Mouse (Mus musculus) MEL (cell line): ENCODE data around the gene Elf5.

Experiments
- CHD1 ChIP-seq: IDR thresholded peaks from 2 replicates; pipeline ENCODE4 v1.6.1; 2012; ENCODE audit warnings: low read depth, mild to moderate bottlenecking, inconsistent platforms, low read length, improper control_type of control experiment
- CHD2 ChIP-seq: IDR thresholded peaks from 2 replicates; pipeline ENCODE4 v1.6.1; 2011; ENCODE audit warnings: low read length, improper control_type of control experiment
- CTCF ChIP-seq, 3 experiments: IDR thresholded peaks in 2 of 3; conservative IDR thresholded peaks in 1 of 3; 2 replicates each; pipeline ENCODE4 v1.5.1; 2011 to 2012; ENCODE audit warnings: low read length in 3 of 3, low read depth in 2 of 3, mild to moderate bottlenecking in 2 of 3, improper control_type of control experiment in 1 of 3, inconsistent platforms in 1 of 3, mixed read lengths in 1 of 3, moderate library complexity in 1 of 3; ENCODE audit not compliant: control insufficient read depth in 1 of 3, insufficient read depth in 1 of 3, poor library complexity in 1 of 3, severe bottlenecking in 1 of 3
- E2F4 ChIP-seq: IDR thresholded peaks from 2 replicates; pipeline ENCODE4 v1.6.1; 2011; ENCODE audit warnings: low read depth, low read length, improper control_type of control experiment, borderline replicate concordance
- EP300 ChIP-seq, 2 experiments: IDR thresholded peaks; 2 replicates each; pipeline ENCODE4 v1.6.1; 2011; ENCODE audit warnings: improper control_type of control experiment in 2 of 2, low read length in 2 of 2, low read depth in 1 of 2, mild to moderate bottlenecking in 1 of 2
- MAX ChIP-seq: IDR thresholded peaks from 2 replicates; pipeline ENCODE4 v1.6.1; 2011; ENCODE audit warnings: low read length, improper control_type of control experiment
- MAZ ChIP-seq: IDR thresholded peaks from 2 replicates; pipeline ENCODE4 v1.6.1; 2012; ENCODE audit warnings: low read depth, mild to moderate bottlenecking, inconsistent platforms, low read length, improper control_type of control experiment
- NRF1 ChIP-seq: IDR thresholded peaks from 2 replicates; pipeline ENCODE4 v1.6.1; 2014; ENCODE audit warnings: low read depth, mild to moderate bottlenecking, inconsistent platforms, low read length, improper control_type of control experiment, moderate library complexity; ENCODE audit not compliant: poor library complexity, insufficient read depth, severe bottlenecking
- POLR2A ChIP-seq, 2 experiments: IDR thresholded peaks; 2 replicates each; pipeline ENCODE4 v1.6.1; 2011 to 2012; ENCODE audit warnings: low read length in 2 of 2, mild to moderate bottlenecking in 2 of 2, control low read depth in 1 of 2, improper control_type of control experiment in 1 of 2, low read depth in 1 of 2, moderate library complexity in 1 of 2; ENCODE audit not compliant: control insufficient read depth in 1 of 2, insufficient read depth in 1 of 2, poor library complexity in 1 of 2
- POLR2AphosphoS2 ChIP-seq: IDR thresholded peaks from 2 replicates; pipeline ENCODE4 v1.6.1; 2011; ENCODE audit warnings: low read length, improper control_type of control experiment
- TBP ChIP-seq: IDR thresholded peaks from 2 replicates; pipeline ENCODE4 v1.8.0; 2011; ENCODE audit warnings: low read depth, low read length, improper control_type of control experiment
- ZC3H11A ChIP-seq: IDR thresholded peaks from 2 replicates; pipeline ENCODE4 v1.6.1; 2012; ENCODE audit warnings: low read depth, mild to moderate bottlenecking, inconsistent platforms, low read length, improper control_type of control experiment

DNA sequence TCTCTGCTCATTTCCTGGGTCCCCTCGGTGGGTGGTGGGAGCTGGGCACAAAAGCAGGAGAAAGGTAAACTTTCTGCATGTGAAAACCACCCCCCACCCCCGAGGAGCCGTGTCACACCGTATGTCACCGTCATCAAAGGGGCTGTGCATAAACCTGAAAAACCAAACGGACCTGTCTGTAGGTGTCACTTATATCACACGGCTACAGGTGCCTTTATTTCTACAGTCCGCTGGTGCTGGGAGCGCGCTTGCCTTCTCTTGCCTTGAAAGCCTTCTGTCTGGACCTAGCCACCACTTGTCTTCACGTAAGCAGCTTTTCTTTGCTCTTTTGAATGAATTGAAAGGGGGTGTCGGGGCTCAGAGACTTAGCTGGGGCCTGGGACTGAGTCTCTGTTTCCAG, 12.4 kb downstream of the Elf5 start:
- no peak for TF ChIP-seq CTCF (IDR thresholded peaks at IDR 0.05 in 2 of 3, conservative IDR thresholded peaks at IDR 0.05 in 1 of 3; ENCODE audit: control insufficient read depth in 1 of 3, insufficient read depth in 1 of 3, low read depth in 2 of 3, low read length in 3 of 3, poor library complexity in 1 of 3, severe bottlenecking in 1 of 3)
- TF ChIP-seq TBP, result no peak
- TF ChIP-seq EP300 (IDR thresholded peaks at IDR 0.05; ENCODE audit: low read depth in 1 of 2, low read length in 2 of 2), result no peak
- TF ChIP-seq ZC3H11A, result no peak
- no peak for TF ChIP-seq POLR2A (IDR thresholded peaks at IDR 0.05; ENCODE audit: control insufficient read depth in 1 of 2, insufficient read depth in 1 of 2, low read depth in 1 of 2, low read length in 2 of 2, poor library complexity in 1 of 2)
- TF ChIP-seq MAZ, result no peak
- TF ChIP-seq E2F4, result no peak
- no peak for TF ChIP-seq CHD2
- no peak for TF ChIP-seq POLR2AphosphoS2
- TF ChIP-seq MAX, result no peak
- no peak for TF ChIP-seq NRF1
- TF ChIP-seq CHD1, result no peak
